Mouse (Mus musculus): ENCODE measurements around the gene Exosc5.

DNA sequence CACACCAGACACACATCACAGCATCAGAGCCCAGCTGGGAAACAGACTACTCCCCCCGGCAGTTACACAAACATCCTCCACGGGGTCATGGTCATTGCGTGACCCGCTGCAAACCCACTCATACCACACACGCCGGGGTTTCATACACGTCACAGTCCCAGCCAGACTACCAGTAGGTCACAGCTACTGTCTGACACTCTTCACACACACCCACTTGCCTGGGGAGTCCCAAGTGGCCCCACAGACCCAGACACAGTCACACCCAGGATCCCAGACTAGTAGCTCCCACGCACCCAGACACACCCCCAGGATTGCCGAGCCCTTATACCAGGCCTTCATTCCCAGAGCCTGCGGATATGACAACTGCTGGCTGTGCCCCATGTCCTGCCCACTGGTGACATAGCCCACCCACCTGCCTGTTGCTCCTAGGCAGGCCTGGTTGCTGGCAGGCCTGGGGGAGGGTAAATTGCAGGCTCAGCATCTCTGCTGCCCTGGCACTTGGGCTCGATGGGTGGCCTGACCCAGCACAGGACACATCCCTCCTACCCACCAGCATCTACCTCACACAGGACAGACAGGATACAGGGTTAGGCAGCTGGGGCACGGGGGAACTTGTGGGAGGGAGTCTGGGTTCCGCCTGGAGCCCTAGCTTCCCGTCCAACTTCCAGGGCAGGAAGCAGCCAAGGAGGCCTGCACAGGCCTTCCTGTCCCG lies 48.8 kb downstream of the Exosc5 start:
- no peak for TF ChIP-seq JUN (IDR thresholded peaks at IDR 0.05; ENCODE audit: insufficient read depth, low read depth, low read length)
- no peak for TF ChIP-seq E2F4 (IDR thresholded peaks at IDR 0.05; ENCODE audit: insufficient replicate concordance, low read depth, low read length)
- no peak for TF ChIP-seq BHLHE40 (IDR thresholded peaks at IDR 0.05; ENCODE audit: low read depth, low read length)
- TF ChIP-seq JUND (conservative IDR thresholded peaks at IDR 0.05; ENCODE audit: low read depth, low read length): no peak
- no peak for TF ChIP-seq POLR2A (IDR thresholded peaks at IDR 0.05; ENCODE audit: low read depth, low read length)
- TF ChIP-seq PAX5 (IDR thresholded peaks at IDR 0.05; ENCODE audit: low read length): no peak
- no peak for TF ChIP-seq MEF2A (IDR thresholded peaks at IDR 0.05; ENCODE audit: borderline replicate concordance, low read depth, low read length)
